Mouse (Mus musculus) G1E (cell line): ENCODE measurements around the gene Insl6.

Source experiments
- CTCF ChIP-seq: IDR thresholded peaks from 2 replicates; pipeline ENCODE4 v1.5.1; 2012; ENCODE audit warnings: low read depth, low read length, inconsistent platforms, mixed read lengths
- GATA1 ChIP-seq: IDR thresholded peaks from 2 replicates; pipeline ENCODE4 v1.6.1; 2012; ENCODE audit warnings: borderline replicate concordance, low read length, inconsistent platforms, mixed read lengths
- POLR2AphosphoS5 ChIP-seq: IDR thresholded peaks from 2 replicates; pipeline ENCODE4 v1.6.1; 2012; ENCODE audit warnings: low read depth, low read length, inconsistent platforms; ENCODE audit not compliant: insufficient replicate concordance
- TAL1 ChIP-seq: conservative IDR thresholded peaks from 2 replicates; pipeline ENCODE4 v1.6.1; 2012; ENCODE audit warnings: low read depth, low read length, inconsistent platforms, mixed read lengths

- TF ChIP-seq CTCF = peak; percentile 74
- no peak for TF ChIP-seq GATA1
- no peak for TF ChIP-seq TAL1
- no peak for TF ChIP-seq POLR2AphosphoS5
Observed at GRCm38 (mm10) chr19:29354895-29355877, 30.0 kb upstream of the Insl6 start.
